Mouse (Mus musculus) brain, embryonic 14.5 days (tissue): ENCODE results near the gene Ahr.

Experiments used
- CTCF ChIP-seq: fragments of 200-500 bp; IDR thresholded peaks from 2 replicates; pipeline ENCODE4 v1.5.1; 2012; ENCODE audit warnings: inconsistent platforms, mild to moderate bottlenecking, moderate library complexity, borderline replicate concordance; ENCODE audit not compliant: insufficient read depth, insufficient read length; ENCODE audit errors: extremely low read depth
- POLR2A ChIP-seq: fragments of 200-500 bp; IDR thresholded peaks from 2 replicates; pipeline ENCODE4 v1.6.1; 2012; ENCODE audit warnings: mild to moderate bottlenecking, inconsistent platforms, borderline replicate concordance; ENCODE audit not compliant: poor library complexity, insufficient read depth, insufficient read length, severe bottlenecking; ENCODE audit errors: extremely low read depth

GRCm38 (mm10) chr12:35527429-35527828 is 7.4 kb downstream of the Ahr start:
- TF ChIP-seq CTCF (no peak), POLR2A (no peak)
